Mouse (Mus musculus) limb, embryonic 14.5 days (tissue): ENCODE results near the gene Gorasp2. TPM values are rescaled to one million over a fixed set of nuclear protein-coding genes. Genes with fewer than 3 reads are reported as not detected.

Experiments used
- ATAC-seq: fragments of 200-750 bp; cut with Nextera tagmentation; 2 replicates; pipeline ENCODE4 v1.8.0; 2017; ENCODE audit warnings: low read depth, moderate number of reproducible peaks, moderate TSS enrichment; ENCODE audit not compliant: low FRiP score
- DNase-seq: peaks from one replicate; pipeline ENCODE4 v3.0.0-alpha.2; 2015; ENCODE audit warnings: low spot score
- H3K27ac ChIP-seq: fragments of 300-500 bp; sonication (generic); replicated peaks from 2 replicates; pipeline ENCODE4 v1.5.1; 2014; ENCODE audit warnings: low read depth, mild to moderate bottlenecking, low read length, moderate library complexity, mixed read lengths
- H3K27me3 ChIP-seq: fragments of 300-500 bp; sonication (generic); 2 replicates; pipeline ENCODE4 v1.6.1; 2014; ENCODE audit warnings: low read length, mixed read lengths; ENCODE audit not compliant: control insufficient read depth, insufficient read depth
- H3K36me3 ChIP-seq: fragments of 300-500 bp; sonication (generic); 2 replicates; pipeline ENCODE4 v1.6.1; 2014; ENCODE audit warnings: mild to moderate bottlenecking, low read length, moderate library complexity, mixed read lengths; ENCODE audit not compliant: control insufficient read depth, insufficient read depth
- H3K4me1 ChIP-seq: fragments of 300-500 bp; sonication (generic); 2 replicates; pipeline ENCODE4 v1.6.1; 2014; ENCODE audit warnings: antibody characterized with exemption, low read length, mixed read lengths; ENCODE audit not compliant: control insufficient read depth, insufficient read depth
- H3K4me2 ChIP-seq: fragments of 300-500 bp; sonication (generic); replicated peaks from 2 replicates; pipeline ENCODE4 v1.6.1; 2014; ENCODE audit warnings: low read depth, mild to moderate bottlenecking, low read length, moderate library complexity; ENCODE audit not compliant: severe bottlenecking
- H3K4me3 ChIP-seq: fragments of 300-500 bp; sonication (generic); replicated peaks from 2 replicates; pipeline ENCODE4 v1.5.1; 2014; ENCODE audit warnings: low read length
- H3K9ac ChIP-seq: fragments of 300-500 bp; sonication (generic); 2 replicates; pipeline ENCODE4 v1.6.1; 2014; ENCODE audit warnings: mild to moderate bottlenecking, low read depth, low read length, moderate library complexity; ENCODE audit not compliant: severe bottlenecking
- H3K9me3 ChIP-seq: fragments of 300-500 bp; sonication (generic); 2 replicates; pipeline ENCODE4 v1.6.1; 2016; ENCODE audit warnings: low read length; ENCODE audit not compliant: control insufficient read depth
- POLR2A ChIP-seq: fragments of 200-500 bp; IDR thresholded peaks from 2 replicates; pipeline ENCODE4 v1.8.0; 2012; ENCODE audit warnings: inconsistent platforms, mild to moderate bottlenecking, moderate library complexity, borderline replicate concordance; ENCODE audit not compliant: insufficient read depth, insufficient read length; ENCODE audit errors: extremely low read depth
- WGBS: fragments of 180-500 bp; shearing (Covaris S2); extraction: QIAGEN DNeasy Blood & Tissue Kit; methylation state at CpG from one replicate; pipeline ENCODE4 v1.1.7; 2014; 5-methylcytosine and 5-hydroxymethylcytosine counted together
- polyA plus RNA-seq, 2 experiments: library from polyadenylated mRNA; depleted of rRNA in 1 of 2; stranded (reverse) in 1 of 2; unstranded in 1 of 2; fragments of >200 nt; fragmentation: Nextera tagmentation in 1 of 2; extraction: Ambion mirVana in 1 of 2; gene quantifications; 2 replicates each; pipeline versions ENCODE4 v1.2.1 to v1.2.3; 2012 to 2014

Gene Gorasp2
- polyA plus RNA-seq, 2 experiments = 118 to 190 TPM

DNA sequence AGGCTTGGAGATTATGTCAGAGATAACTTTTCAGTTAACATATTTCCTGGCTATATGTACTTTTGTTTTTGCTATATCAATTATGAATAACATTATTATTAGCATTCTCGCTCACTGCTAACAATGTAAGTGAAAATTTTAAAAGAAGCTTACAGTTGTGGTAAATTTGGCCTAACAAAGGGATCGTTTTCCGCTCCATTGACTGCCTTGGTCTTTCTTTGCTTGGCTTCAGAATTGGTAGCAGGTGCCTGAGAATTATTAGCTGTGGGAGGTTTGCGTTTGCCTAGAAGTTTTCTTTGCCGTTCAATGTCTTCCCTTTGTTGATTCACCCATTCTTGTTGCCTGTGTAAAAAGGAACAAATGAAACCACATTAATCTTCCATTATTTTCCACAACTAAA, 80.5 kb downstream of the Gorasp2 start:
- no peak for TF ChIP-seq POLR2A
- WGBS = 96% methylated on average over 5 of the region's 5 CpGs

GRCm38 (mm10) chr2:70742588-70742987, 81.2 kb downstream of the Gorasp2 start:
- DNase-seq (no peak), ATAC-seq (no peak)
- Histone ChIP-seq H3K36me3 (peaks cover 55% of the 10 kb centered on the region), H3K4me3 (no peak overlapping the region), H3K27ac (no peak overlapping the region), H3K9me3 (no peaks in the 10 kb centered on the region), H3K27me3 (no peaks in the 10 kb centered on the region), H3K9ac (no peak overlapping the region), H3K4me1 (no peaks in the 10 kb centered on the region), H3K4me2 (no peak overlapping the region)
- no peak for TF ChIP-seq POLR2A
- WGBS = 85% methylated on average over 2 of the region's 2 CpGs

More for the DNA sequence above, 80.5 kb downstream of the Gorasp2 start:
- Histone ChIP-seq H3K9me3 (no peaks in the 10 kb centered on the region), H3K27ac (no peak overlapping the region), H3K4me2 (no peak overlapping the region), H3K4me1 (no peaks in the 10 kb centered on the region), H3K9ac (no peak overlapping the region), H3K27me3 (no peaks in the 10 kb centered on the region), H3K36me3 (peaks cover 60% of the 10 kb centered on the region), H3K4me3 (no peak overlapping the region)
- ATAC-seq (no peak), DNase-seq (no peak)

DNA sequence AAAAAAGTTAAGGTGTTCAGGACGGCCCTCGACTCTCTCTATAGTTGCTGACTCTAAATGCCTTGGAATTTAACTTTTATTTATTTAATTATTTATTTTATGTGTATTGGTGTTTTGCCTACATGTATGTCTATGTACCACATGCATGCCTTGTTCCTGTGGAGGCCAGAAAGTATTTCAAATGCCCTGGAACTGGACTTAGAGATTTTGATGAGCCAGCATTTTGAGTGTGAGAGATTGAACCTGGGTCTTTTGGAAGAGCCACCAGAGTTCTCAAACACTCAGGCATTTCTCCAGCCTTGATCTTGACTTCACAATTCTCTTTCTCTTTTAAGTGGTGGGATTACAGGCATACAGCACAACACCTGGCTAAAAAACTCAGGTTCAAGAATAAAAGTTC, 90.3 kb downstream of the Gorasp2 start:
- TF ChIP-seq POLR2A = no peak
- H3K4me2 ChIP-seq = no peak overlapping the region
- H3K9me3 ChIP-seq = no peaks in the 10 kb centered on the region
- H3K27me3 ChIP-seq = no peaks in the 10 kb centered on the region
- no peak overlapping the region for H3K9ac ChIP-seq
- no peak overlapping the region for H3K4me3 ChIP-seq
- no peak for ATAC-seq
- H3K4me1 ChIP-seq = no peaks in the 10 kb centered on the region
- peaks cover 42% of the 10 kb centered on the region for H3K36me3 ChIP-seq
- WGBS = 87% methylated on average over 2 of the region's 2 CpGs
- no peak overlapping the region for H3K27ac ChIP-seq
- DNase-seq = no peak

DNA sequence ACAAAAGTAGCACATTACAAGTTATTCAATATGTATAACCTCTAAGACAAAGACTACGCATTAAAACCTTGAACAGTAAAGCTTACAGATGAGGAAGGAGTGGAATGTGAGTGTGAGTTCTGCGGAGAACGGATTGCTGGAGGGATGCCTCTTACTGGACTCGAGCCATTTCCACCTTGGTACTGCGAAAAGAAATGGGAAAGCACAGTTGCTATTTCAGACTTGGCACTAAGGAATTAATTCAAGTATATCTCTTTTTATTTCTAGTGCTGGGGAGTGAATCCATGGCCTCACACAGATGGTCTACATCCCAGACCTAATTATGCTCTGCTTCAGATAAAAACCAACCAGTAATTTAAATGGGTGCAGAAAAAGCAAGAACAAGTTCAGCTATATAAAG, 90.8 kb downstream of the Gorasp2 start:
- Histone ChIP-seq H3K4me2 (no peak overlapping the region), H3K9ac (no peak overlapping the region), H3K4me1 (no peaks in the 10 kb centered on the region), H3K27me3 (no peaks in the 10 kb centered on the region), H3K9me3 (no peaks in the 10 kb centered on the region), H3K36me3 (peaks cover 41% of the 10 kb centered on the region), H3K27ac (no peak overlapping the region), H3K4me3 (no peak overlapping the region)
- no peak for TF ChIP-seq POLR2A
- DNase-seq = no peak
- no peak for ATAC-seq
- WGBS = 94% methylated on average over 5 of the region's 5 CpGs

Other genes with a start within 250 kb of the Gorasp2 start
- gene Sp5, start 186.7 kb upstream of the Gorasp2 start, polyA plus RNA-seq (2012; rRNA removed) = 6.9 and 9.6 TPM in 2 replicates
- 5.8 and 8.2 TPM in 2 replicates for gene Sp5, start 186.7 kb upstream of the Gorasp2 start, polyA plus RNA-seq (2014; fragmentation: Nextera tagmentation; extraction: Ambion mirVana)
- 1.1 and 2.0 TPM in 2 replicates for gene Erich2, start 152.8 kb upstream of the Gorasp2 start, polyA plus RNA-seq (2012; rRNA removed)
- gene Erich2, start 152.8 kb upstream of the Gorasp2 start, polyA plus RNA-seq (2014; fragmentation: Nextera tagmentation; extraction: Ambion mirVana) = 1.3 and 2.2 TPM in 2 replicates
- gene Gad1, start 108.5 kb upstream of the Gorasp2 start, polyA plus RNA-seq (2012; rRNA removed) = 0.51 and 0.91 TPM in 2 replicates
- gene Gad1, start 108.5 kb upstream of the Gorasp2 start, polyA plus RNA-seq (2014; fragmentation: Nextera tagmentation; extraction: Ambion mirVana) = 0.37 and 0.39 TPM in 2 replicates
- gene Gm26558, start 532 bp downstream of the Gorasp2 start, polyA plus RNA-seq (2012; rRNA removed) = 1.4 and 2.4 TPM in 2 replicates
- 6.5 and 6.9 TPM in 2 replicates for gene Gm26558, start 532 bp downstream of the Gorasp2 start, polyA plus RNA-seq (2014; fragmentation: Nextera tagmentation; extraction: Ambion mirVana)
- 29.0 and 34.1 TPM in 2 replicates for gene Tlk1, start 164.2 kb downstream of the Gorasp2 start, polyA plus RNA-seq (2012; rRNA removed)
- 39.1 and 47.6 TPM in 2 replicates for gene Tlk1, start 164.2 kb downstream of the Gorasp2 start, polyA plus RNA-seq (2014; fragmentation: Nextera tagmentation; extraction: Ambion mirVana)